Mouse (Mus musculus): Measurements from ENCODE around the gene Plek2. TPM values are rescaled to one million over a fixed set of nuclear protein-coding genes. Genes with fewer than 3 reads are reported as not detected.
A peak's percentile ranks its signal among the peaks of the same experiment; 100 is the strongest.

Plek2 gene
- polyA plus RNA-seq, 1 experiment = not detected

DNA sequence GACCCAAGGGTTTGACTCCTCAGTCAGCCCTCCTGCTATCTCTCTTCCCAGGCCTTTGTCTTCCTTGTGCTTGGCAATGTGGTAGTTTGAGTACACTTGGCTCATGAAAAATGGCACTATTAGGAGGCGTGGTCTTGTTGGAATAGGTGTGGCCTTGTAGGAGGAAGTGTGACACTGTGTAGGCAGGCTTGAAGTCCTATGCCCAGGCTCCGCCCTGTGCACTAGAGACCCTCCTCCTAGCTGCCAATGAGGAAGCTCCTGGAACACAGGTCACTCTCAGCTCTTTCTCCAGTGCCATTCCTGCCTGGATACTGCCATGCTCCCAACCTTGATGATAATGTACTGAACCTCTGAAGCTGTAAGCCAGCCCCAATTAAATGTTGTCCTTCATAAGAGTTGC is 15.6 kb downstream of the Plek2 start:
- Histone ChIP-seq H3K4me1 (ENCODE audit: control insufficient read depth, insufficient read depth, low read length) (no peaks in the 10 kb centered on the region), H3K4me3 (ENCODE audit: insufficient read depth, low read length) (no peak overlapping the region), H3K27ac (ENCODE audit: insufficient read depth, low read length) (no peak overlapping the region)
- TF ChIP-seq POLR2A (IDR thresholded peaks at IDR 0.05; ENCODE audit: low read depth, low read length) (no peak), CTCF (IDR thresholded peaks at IDR 0.05; ENCODE audit: borderline replicate concordance, insufficient read depth, low read length) (no peak)

DNA sequence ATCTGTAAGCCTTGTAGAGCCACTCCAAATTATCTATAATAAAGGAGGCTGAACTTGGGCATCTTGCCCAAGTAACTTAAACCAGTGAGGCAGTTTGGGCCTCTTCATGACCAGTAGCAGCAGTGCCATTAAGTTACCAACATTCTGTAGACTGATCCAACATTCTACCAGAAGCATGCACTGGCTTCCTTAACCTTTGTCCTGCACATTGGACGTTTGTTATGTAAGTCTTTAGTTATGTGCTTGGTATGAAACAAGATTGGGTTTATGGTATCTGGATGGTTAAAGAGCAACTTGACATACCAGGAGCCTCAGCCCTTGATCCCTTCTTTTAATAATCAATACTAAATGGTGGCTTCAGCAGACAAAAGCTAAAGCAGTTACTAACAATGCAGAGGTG is 16.7 kb downstream of the Plek2 start:
- Histone ChIP-seq H3K4me3 (ENCODE audit: insufficient read depth, low read length) (no peak overlapping the region), H3K4me1 (ENCODE audit: control insufficient read depth, insufficient read depth, low read length) (no peaks in the 10 kb centered on the region), H3K27ac (ENCODE audit: insufficient read depth, low read length) (no peak overlapping the region)
- no peak for TF ChIP-seq POLR2A (IDR thresholded peaks at IDR 0.05; ENCODE audit: low read depth, low read length)
- TF ChIP-seq CTCF (IDR thresholded peaks at IDR 0.05; ENCODE audit: borderline replicate concordance, insufficient read depth, low read length) = no peak

DNA sequence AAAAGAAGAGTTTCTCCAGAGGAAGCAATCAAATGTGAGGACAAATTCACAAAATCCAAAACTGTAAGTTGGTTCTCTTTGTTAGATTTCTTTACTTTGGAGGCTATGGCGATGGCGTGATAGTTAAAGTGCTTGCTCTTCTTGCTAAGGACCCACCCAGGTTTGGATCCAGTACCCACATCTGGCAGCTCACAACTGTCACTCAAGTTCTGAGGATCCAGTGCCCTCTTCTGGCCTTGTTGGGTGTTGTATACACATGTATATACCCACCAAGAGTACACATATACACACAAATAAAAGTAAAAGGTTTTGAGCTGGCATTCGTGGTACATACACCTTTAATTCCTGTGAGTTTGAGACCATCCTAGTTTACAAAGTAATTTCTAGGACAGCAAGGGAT is 32.2 kb downstream of the Plek2 start:
- TF ChIP-seq CTCF (IDR thresholded peaks at IDR 0.05; ENCODE audit: borderline replicate concordance, insufficient read depth, low read length) = no peak
- no peak for TF ChIP-seq POLR2A (IDR thresholded peaks at IDR 0.05; ENCODE audit: low read depth, low read length)
- no peak overlapping the region for H3K4me3 ChIP-seq (ENCODE audit: insufficient read depth, low read length)
- H3K27ac ChIP-seq (ENCODE audit: insufficient read depth, low read length) = no peak overlapping the region
- H3K4me1 ChIP-seq (ENCODE audit: control insufficient read depth, insufficient read depth, low read length) = no peaks in the 10 kb centered on the region

DNA sequence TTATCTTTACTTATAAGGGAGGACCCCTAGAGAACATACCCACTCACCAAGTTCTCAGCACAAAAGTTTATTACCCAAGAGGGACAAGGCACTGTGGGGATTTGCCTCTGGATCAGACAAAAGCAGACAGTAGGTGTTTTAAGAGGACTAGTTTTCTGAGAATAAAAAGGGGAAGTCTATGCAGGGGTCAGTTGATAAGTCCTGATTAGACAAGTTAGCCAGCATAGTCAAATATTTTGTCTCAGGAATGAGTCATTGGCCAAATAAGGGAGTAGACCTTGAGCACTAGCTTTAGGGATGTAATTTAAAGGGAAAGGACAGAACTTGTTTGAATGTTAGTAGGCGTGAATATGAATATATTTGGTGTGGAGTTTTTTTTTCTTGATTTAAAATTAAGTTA is 38.6 kb downstream of the Plek2 start:
- TF ChIP-seq CTCF (IDR thresholded peaks at IDR 0.05; ENCODE audit: borderline replicate concordance, insufficient read depth, low read length) = no peak
- no peak for TF ChIP-seq POLR2A (IDR thresholded peaks at IDR 0.05; ENCODE audit: low read depth, low read length)
- Histone ChIP-seq H3K27ac (ENCODE audit: insufficient read depth, low read length) (no peak overlapping the region), H3K4me1 (ENCODE audit: control insufficient read depth, insufficient read depth, low read length) (peaks cover 2% of the 10 kb centered on the region; the same call in 1 of the 2 replicates), H3K4me3 (ENCODE audit: insufficient read depth, low read length) (no peak overlapping the region)

DNA sequence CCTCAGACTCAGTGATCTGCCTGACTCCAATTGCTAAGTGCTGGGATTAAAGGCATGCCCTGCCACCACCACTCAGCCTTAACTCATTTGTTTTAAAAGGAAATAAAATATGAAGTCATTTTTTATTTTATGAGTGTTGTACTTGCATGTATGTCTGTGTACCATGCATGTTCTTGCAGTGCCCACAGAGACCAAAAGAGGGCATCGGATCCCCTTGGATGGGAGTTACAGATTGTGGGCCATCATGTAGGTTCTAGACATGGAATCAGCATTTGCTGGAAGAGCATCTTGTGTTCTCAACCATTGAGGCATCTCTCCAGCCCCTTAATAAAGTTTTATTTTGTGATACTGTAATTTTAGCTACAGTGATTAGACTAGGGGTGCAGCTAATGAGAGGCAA is 41.3 kb downstream of the Plek2 start:
- TF ChIP-seq POLR2A (IDR thresholded peaks at IDR 0.05; ENCODE audit: low read depth, low read length) = no peak
- no peak for TF ChIP-seq CTCF (IDR thresholded peaks at IDR 0.05; ENCODE audit: borderline replicate concordance, insufficient read depth, low read length)
- Histone ChIP-seq H3K4me1 (ENCODE audit: control insufficient read depth, insufficient read depth, low read length) (peaks cover 2% of the 10 kb centered on the region; the same call in 1 of the 2 replicates), H3K27ac (ENCODE audit: insufficient read depth, low read length) (no peak overlapping the region), H3K4me3 (ENCODE audit: insufficient read depth, low read length) (no peak overlapping the region)

DNA sequence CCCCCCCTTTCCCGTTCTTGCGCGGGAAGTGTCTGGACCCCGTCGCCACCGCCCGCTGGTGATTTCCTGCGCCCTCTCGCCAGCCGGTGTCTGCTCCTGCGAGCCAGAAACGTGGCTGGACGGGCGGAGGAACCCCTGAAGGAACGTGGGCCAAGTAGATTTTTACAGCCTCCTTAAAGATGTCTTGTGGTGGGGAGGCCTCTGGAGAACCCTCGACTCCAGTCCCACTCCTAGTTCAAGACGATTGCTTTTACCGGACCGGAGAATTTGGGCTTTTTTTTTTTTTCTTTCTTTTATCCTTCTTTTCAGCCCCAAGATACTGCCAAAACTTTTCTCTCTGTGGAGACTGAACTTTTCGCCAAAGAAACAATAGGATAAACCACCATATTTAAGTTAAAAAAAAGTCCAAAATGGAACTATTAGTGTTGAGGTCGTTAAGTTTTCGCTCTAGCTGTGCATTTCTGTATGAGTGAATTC is 44.5 kb downstream of the Plek2 start:
- peak overlapping the region; percentile 90 for H3K27ac ChIP-seq (ENCODE audit: insufficient read depth, low read length)
- TF ChIP-seq POLR2A (IDR thresholded peaks at IDR 0.05; ENCODE audit: low read depth, low read length) (no peak), CTCF (IDR thresholded peaks at IDR 0.05; ENCODE audit: borderline replicate concordance, insufficient read depth, low read length) (no peak)
- peaks cover 5% of the 10 kb centered on the region for H3K4me1 ChIP-seq (ENCODE audit: control insufficient read depth, insufficient read depth, low read length)
- H3K4me3 ChIP-seq (ENCODE audit: insufficient read depth, low read length) = peak overlapping the region; percentile 97

DNA sequence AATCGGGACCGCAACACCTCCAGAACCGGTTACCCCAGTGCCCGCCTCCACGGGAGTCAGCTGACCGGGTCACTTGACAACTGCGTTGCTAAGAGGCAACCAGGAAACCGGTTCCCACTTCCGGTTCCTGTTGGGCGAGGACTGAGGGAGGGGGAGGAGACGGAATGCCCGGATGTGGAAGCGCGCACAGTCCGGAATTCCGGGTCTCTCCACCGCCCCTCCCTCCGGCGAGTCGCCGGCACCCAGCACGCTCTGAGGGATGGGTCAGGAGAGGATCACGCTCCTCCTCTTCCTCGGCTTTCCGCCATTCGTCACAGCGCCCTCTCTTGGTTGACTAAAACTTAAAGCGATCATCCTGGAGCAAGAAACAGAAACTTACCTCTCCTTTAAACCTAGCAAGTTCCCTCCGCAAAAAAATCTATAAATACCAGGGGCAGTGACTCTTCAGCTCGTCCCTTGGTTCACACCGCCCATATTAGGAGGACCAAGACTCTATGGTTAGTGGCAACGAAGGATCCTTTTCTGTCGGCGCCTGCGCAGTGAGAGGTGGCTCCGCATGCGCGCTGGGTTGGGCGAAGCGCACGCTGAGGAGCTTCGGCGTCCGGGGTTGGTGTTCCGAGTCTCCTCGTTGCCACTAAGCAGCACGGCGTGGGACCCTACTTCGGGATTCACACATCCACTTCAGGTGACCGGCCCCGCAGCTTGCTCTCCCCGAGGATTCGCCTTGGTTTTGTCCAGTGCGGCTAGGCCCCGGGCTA is 45.1 kb downstream of the Plek2 start, which contains the start of the genes Atp6v1d and Eif2s1:
Atp6v1d (minus strand) TSS at position 143 of the 758 bp plus-strand sequence.
Eif2s1 (plus strand) TSS at position 324 of the 758 bp plus-strand sequence.
- H3K27ac ChIP-seq (ENCODE audit: insufficient read depth, low read length) = peak within 1 kb of the TSS; percentile 90
- TF ChIP-seq POLR2A (IDR thresholded peaks at IDR 0.05; ENCODE audit: low read depth, low read length) (peak; percentile 84), CTCF (IDR thresholded peaks at IDR 0.05; ENCODE audit: borderline replicate concordance, insufficient read depth, low read length) (peak; percentile 76; the same call in 1 of the 2 replicates)
- peaks cover 5% of the 10 kb centered on the region for H3K4me1 ChIP-seq (ENCODE audit: control insufficient read depth, insufficient read depth, low read length)
- peak within 1 kb of the TSS; percentile 97 for H3K4me3 ChIP-seq (ENCODE audit: insufficient read depth, low read length)

DNA sequence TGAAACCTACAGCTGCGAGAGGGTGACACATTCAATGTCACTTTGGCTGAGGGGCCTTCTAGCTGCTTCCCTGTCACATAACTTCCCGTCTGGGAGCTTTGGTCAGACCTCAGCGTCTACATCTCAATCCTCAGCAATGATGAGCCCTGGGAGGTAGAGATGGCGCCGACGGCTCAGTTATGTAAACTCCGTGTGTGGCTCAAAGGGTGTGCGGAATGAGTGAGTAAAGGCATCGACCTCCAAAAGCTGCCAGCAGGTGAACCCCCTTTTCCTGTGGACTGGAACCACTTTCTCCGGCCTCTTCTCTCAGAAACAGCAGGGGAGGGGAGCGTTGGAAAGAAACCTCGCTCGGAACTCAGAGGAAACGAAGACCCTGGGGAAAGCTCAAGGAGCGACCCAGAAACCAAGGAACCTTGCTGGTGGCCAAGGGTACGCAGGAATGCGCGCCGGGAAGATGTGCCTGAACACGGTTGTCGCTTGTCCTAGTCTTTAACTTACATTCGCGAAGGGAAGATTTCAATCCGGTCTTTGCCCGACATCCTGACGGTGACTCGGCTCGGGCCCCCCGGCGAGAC is 45.8 kb downstream of the Plek2 start:
- Histone ChIP-seq H3K4me1 (ENCODE audit: control insufficient read depth, insufficient read depth, low read length) (peaks cover 5% of the 10 kb centered on the region), H3K4me3 (ENCODE audit: insufficient read depth, low read length) (peak overlapping the region; percentile 73), H3K27ac (ENCODE audit: insufficient read depth, low read length) (peak overlapping the region; percentile 30; the same call in 1 of the 2 replicates)
- no peak for TF ChIP-seq CTCF (IDR thresholded peaks at IDR 0.05; ENCODE audit: borderline replicate concordance, insufficient read depth, low read length)
- TF ChIP-seq POLR2A (IDR thresholded peaks at IDR 0.05; ENCODE audit: low read depth, low read length) = peak; percentile 82

DNA sequence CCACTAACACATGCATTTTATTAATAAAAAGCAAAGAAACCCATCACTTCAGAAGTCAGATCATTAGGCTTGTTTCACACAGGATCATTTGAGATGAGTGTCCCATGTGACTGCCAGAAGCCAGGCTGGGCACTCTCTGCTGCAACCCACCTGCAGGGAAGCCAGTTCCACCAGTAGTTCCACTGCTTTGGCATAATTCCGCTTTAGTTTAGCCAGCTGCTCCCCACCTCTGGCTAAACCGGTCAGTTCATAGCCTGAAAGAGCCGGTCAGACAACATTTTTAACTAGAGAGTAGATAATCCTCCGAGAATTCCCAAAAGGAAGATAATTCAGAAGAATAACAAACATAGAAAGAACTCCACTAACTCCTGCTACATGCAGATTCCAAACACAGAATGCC is 58.5 kb downstream of the Plek2 start:
- no peak overlapping the region for H3K4me3 ChIP-seq (ENCODE audit: insufficient read depth, low read length)
- no peaks in the 10 kb centered on the region for H3K4me1 ChIP-seq (ENCODE audit: control insufficient read depth, insufficient read depth, low read length)
- H3K27ac ChIP-seq (ENCODE audit: insufficient read depth, low read length) = no peak overlapping the region
- TF ChIP-seq CTCF (IDR thresholded peaks at IDR 0.05; ENCODE audit: borderline replicate concordance, insufficient read depth, low read length) (no peak), POLR2A (IDR thresholded peaks at IDR 0.05; ENCODE audit: low read depth, low read length) (no peak)

DNA sequence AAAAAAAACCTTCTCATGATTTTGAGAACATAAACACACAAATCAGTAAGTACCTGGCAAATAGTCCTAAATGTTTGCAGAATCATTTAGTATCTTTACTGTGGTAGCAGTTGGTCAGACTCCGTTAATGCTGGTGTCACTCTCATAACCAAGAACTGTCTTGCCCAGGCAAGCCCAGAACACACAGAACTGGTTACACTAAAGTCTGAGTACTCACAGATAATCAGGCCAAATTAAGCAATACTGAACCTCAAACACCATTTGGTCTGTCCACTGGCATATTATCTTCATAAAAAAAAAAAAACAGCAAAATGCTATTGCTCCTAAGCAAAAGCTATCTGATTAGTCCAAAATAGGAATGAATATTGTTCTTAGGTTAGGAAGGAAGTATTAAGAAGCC is 64.3 kb downstream of the Plek2 start:
- H3K4me1 ChIP-seq (ENCODE audit: control insufficient read depth, insufficient read depth, low read length) = peaks cover 2% of the 10 kb centered on the region; the same call in 1 of the 2 replicates
- TF ChIP-seq CTCF (IDR thresholded peaks at IDR 0.05; ENCODE audit: borderline replicate concordance, insufficient read depth, low read length) = no peak
- H3K27ac ChIP-seq (ENCODE audit: insufficient read depth, low read length) = peak overlapping the region; percentile 73
- H3K4me3 ChIP-seq (ENCODE audit: insufficient read depth, low read length) = no peak overlapping the region
